Mouse (Mus musculus) thymus, adult 2 months (tissue): Measurements from ENCODE around the gene AI593442.

Experiments
- CTCF ChIP-seq: fragments of 200-500 bp; IDR thresholded peaks from 2 replicates; pipeline ENCODE4 v1.5.1; 2012; ENCODE audit warnings: mild to moderate bottlenecking, control low read depth, low read length, moderate library complexity, borderline replicate concordance; ENCODE audit not compliant: control insufficient read depth, poor library complexity, insufficient read depth; ENCODE audit errors: extremely low read depth
- POLR2A ChIP-seq: fragments of 200-500 bp; IDR thresholded peaks from 2 replicates; pipeline ENCODE4 v1.6.1; 2012; ENCODE audit warnings: mild to moderate bottlenecking, low read length, control low read depth, moderate library complexity; ENCODE audit not compliant: control insufficient read depth, poor library complexity, insufficient read depth; ENCODE audit errors: extremely low read depth

DNA sequence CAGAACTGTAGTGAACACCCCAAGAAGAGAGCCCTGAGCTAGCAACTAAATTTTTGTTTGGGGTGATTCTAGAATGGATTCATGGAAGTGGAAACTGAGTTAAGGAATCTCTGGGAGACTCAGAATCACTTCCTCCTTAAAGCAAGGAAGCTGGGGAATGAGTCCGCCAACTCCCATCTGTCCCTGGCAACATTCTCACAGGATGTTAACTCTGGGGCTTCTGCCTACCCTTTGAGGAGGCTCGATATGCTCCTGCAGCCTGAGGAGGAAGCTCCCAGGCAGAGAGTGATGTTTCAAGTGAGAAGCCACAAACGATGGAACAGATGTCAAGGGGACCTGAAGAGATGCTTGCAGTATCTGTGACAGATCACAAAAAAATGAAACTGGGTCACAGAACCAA, 18.2 kb downstream of the AI593442 start:
- no peak for TF ChIP-seq CTCF
- TF ChIP-seq POLR2A = no peak
